Mouse (Mus musculus): ENCODE data around the gene Psmd14.

DNA sequence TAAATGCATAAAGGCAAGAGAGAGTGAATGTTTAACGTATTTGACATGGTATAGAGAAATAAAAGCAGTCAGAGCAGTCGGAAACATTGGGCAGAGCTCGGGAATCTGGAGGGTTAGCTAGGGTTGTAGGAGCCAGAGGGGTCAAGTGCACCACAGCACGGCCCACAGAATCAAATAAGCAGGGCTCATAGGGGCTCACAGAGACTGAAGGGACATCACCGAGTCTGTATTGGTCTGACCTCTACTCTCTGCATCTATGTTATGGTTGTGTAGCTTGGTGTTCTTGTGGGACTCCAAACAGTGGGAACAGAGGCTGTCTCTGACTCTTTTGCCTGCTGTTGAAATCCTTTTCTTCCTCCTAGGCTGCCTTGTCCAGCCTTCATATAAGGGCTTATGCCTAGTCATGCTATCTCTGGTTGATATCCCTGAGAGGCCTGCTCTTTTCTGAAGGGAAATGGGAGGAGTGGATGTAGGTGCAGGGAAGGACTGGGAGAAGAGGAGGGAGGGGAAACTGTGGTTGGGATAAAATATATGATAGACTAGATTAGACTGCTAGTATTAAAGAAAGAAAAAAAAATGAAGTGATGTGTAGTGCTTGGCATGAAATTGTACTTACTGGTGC lies 47.9 kb downstream of the Psmd14 start:
- no peak for TF ChIP-seq CTCF (IDR thresholded peaks at IDR 0.05; ENCODE audit: low read depth)
- TF ChIP-seq EP300 (optimal IDR thresholded peaks at IDR 0.05): no peak

Data from stomach, postnatal 0 days (tissue).